Mouse (Mus musculus): ENCODE results near the gene Atad5. TPM values are rescaled to one million over a fixed set of nuclear protein-coding genes. Genes with fewer than 3 reads are reported as not detected.

Atad5 gene
- polyA plus RNA-seq, 1 experiment: 19.4 TPM

DNA sequence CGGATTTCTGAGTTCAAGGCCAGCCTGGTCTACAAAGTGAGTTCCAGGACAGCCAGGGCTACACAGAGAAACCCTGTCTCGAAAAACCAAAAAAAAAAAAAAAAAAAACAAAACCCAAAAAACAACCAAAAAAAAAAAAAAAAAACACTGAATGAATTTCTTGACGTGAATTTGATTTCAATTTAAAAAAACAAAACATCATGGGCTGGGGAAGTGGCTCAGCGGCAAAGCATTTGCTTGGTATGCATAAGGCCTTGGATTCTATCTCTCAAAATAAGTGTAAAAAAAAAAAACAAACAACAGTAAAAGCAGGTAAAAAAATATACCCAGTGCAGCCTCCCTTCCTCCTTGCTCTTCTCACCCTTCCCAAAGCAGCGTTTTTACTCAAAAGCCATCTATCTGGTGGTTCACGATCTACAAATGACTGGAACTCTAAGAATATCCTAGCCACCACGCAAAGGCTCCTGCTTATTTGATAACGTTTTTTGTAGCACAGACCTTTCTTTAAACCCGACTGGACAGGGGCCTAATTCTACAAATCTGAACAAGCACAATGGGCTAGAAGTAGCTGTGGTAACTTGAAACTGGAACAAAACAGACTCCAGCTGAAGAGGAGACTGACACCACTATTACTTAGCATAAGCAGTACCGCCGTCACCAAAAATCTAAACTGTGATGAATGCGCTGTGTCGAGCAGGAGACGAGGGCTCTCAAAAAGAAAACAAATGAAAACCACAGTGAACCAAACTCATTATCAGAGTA is 11.2 kb upstream of the Atad5 start:
- peak overlapping the region; percentile 30; the same call in 1 of the 2 replicates for H3K27ac ChIP-seq (ENCODE audit: control insufficient read depth, insufficient read depth, low read depth, low read length, poor library complexity)
- H3K4me1 ChIP-seq (ENCODE audit: control insufficient read depth, insufficient read depth, low read length): peaks cover 3% of the 10 kb centered on the region; the same call in 1 of the 2 replicates
- H3K4me3 ChIP-seq (replicated peaks; ENCODE audit: control insufficient read depth, low read depth, low read length): peak overlapping the region; percentile 15

DNA sequence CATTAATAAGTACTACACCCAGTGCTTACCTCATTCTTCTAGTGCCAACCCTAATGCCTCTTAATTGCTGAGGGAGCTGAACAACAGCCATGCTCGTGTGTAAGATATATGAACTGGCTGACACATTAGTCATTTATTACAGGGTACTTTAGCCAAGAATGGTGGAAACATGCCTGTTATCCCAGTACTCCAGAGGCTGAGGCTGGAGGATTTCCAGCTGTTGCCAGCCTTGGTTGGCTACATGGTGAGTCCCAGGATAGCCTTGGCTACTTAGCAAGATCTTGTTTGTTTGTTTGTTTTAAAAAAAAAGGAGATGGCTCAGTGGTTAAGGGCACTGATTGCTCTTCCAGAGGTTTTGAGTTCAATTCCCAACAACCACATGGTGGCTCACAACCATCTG is 10.4 kb upstream of the Atad5 start:
- H3K27ac ChIP-seq (ENCODE audit: control insufficient read depth, insufficient read depth, low read depth, low read length, poor library complexity): peak overlapping the region; percentile 4; the same call in 1 of the 2 replicates
- TF ChIP-seq POLR2A (IDR thresholded peaks at IDR 0.05; ENCODE audit: borderline replicate concordance, control insufficient read depth, low read depth, low read length): no peak
- no peak for TF ChIP-seq CTCF (IDR thresholded peaks at IDR 0.05; ENCODE audit: control insufficient read depth, insufficient read depth, low read length)
- WGBS: 6% methylated on average over 1 of the region's 1 CpGs
- H3K4me3 ChIP-seq (replicated peaks; ENCODE audit: control insufficient read depth, low read depth, low read length): peak overlapping the region; percentile 49
- peaks cover 2% of the 10 kb centered on the region; the same call in 1 of the 2 replicates for H3K4me1 ChIP-seq (ENCODE audit: control insufficient read depth, insufficient read depth, low read length)

More for the DNA sequence above, 11.2 kb upstream of the Atad5 start:
- 16% methylated on average over 14 of the region's 14 CpGs for WGBS
- no peak for TF ChIP-seq POLR2A (IDR thresholded peaks at IDR 0.05; ENCODE audit: borderline replicate concordance, control insufficient read depth, low read depth, low read length)

DNA sequence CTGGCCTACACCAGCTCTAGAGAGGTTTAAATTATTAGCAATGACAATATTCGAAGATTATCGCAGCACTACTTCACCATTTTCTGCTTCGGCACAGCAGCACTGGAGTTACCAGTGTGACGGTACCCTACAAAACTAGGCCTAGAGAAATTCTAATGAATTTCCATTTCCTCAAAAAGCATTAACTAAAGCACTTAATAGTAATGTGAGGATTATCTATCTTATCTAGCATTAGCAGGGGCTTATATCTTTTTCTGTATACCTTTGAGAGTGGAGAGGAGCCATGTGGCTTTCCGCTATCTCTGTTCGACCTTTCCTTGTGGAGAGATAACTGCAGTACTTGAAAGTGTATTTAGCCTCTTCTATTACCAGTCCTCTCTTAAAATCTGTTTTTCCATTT is 9.4 kb upstream of the Atad5 start:
- no peak overlapping the region for H3K27ac ChIP-seq (ENCODE audit: control insufficient read depth, insufficient read depth, low read depth, low read length, poor library complexity)

DNA sequence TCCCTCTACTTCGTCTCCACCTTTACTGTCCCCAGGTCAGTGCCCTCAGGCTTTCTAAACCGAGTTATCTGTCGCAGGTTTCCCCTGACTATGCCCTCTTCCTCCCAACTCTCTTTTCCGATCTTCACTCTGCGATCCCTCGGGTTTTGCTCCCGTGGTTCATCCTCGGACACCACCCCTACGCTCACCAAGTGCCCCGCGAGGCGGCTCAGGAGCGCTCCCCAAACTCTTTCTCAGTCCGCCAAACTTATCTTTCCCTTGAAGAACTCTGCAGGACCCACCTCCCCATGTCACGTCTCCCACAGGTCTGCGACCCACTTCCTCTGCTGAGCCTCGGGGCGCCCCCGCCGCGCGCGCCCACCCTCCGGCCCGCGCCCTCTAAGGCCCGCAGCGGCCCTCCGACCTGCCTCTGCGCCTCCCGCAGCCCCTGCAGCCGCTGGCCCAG is 8.8 kb upstream of the Atad5 start:
- Histone ChIP-seq H3K4me1 (ENCODE audit: control insufficient read depth, insufficient read depth, low read length) (peaks cover 1% of the 10 kb centered on the region; the same call in 1 of the 2 replicates), H3K4me3 (replicated peaks; ENCODE audit: control insufficient read depth, low read depth, low read length) (peak overlapping the region; percentile 94), H3K27ac (ENCODE audit: control insufficient read depth, insufficient read depth, low read depth, low read length, poor library complexity) (peak overlapping the region; percentile 97)
- under 1% methylated on average over 32 of the region's 32 CpGs for WGBS
- TF ChIP-seq CTCF (IDR thresholded peaks at IDR 0.05; ENCODE audit: control insufficient read depth, insufficient read depth, low read length) (no peak), POLR2A (IDR thresholded peaks at IDR 0.05; ENCODE audit: borderline replicate concordance, control insufficient read depth, low read depth, low read length) (no peak)

More for the DNA sequence above, 9.4 kb upstream of the Atad5 start:
- TF ChIP-seq POLR2A (IDR thresholded peaks at IDR 0.05; ENCODE audit: borderline replicate concordance, control insufficient read depth, low read depth, low read length): no peak
- no peak for TF ChIP-seq CTCF (IDR thresholded peaks at IDR 0.05; ENCODE audit: control insufficient read depth, insufficient read depth, low read length)
- H3K4me1 ChIP-seq (ENCODE audit: control insufficient read depth, insufficient read depth, low read length): peaks cover 1% of the 10 kb centered on the region; the same call in 1 of the 2 replicates
- WGBS: 2% methylated on average over 6 of the region's 6 CpGs
- H3K4me3 ChIP-seq (replicated peaks; ENCODE audit: control insufficient read depth, low read depth, low read length): peak overlapping the region; percentile 94

DNA sequence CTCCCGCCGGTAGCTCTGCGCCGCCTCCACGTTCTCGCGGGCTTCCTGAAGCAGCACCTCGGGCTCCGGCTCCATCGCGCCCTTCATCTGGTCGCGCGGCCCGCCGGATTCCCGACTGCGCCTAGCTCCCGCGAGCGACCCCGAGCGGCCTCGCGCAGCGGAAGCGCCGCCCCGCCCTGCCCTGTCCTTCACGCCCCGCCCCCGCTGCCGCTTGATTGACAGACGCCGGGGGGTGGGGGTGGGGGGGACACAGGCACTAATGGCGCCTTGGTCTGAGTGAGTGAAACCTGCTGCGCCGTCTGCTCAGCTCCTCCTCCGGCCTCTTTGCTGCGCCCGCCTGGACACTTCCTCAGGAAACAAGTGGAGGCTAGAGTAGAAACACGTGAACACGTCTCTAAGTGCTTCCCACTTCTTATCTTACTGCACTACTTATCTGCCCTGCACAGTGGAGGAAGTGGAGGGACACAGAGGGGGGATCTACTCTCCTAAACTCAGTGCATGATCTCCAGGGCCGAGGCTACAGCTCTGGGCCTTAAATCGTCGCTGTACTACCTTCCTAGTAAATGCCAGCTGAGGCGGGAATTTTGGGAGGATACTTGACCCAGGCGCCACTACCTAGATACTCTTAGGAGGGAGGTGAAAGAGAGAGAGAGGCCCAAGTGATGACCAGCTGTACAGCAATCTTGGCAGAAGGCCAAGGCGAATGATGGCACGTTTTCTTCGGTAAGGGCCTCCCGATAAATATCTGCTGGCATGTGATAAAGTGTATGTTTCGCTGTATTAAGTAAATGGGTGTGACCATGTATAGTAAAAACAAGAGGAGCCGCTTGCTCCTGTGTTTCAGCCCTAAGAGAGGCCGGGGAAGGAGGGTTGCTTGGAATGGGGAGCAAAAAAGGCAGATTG is 8.1 kb upstream of the Atad5 start, which contains the start of gene Crlf3:
TSS of gene Crlf3 (minus strand) at position 166 of the 903 bp plus-strand sequence.
- Histone ChIP-seq H3K4me1 (ENCODE audit: control insufficient read depth, insufficient read depth, low read length) (peaks cover 3% of the 10 kb centered on the region; the same call in 1 of the 2 replicates), H3K27ac (ENCODE audit: control insufficient read depth, insufficient read depth, low read depth, low read length, poor library complexity) (peak within 1 kb of the TSS; percentile 97), H3K4me3 (replicated peaks; ENCODE audit: control insufficient read depth, low read depth, low read length) (peak within 1 kb of the TSS; percentile 94)
- WGBS: 2% methylated on average over 55 of the region's 55 CpGs
- TF ChIP-seq CTCF (IDR thresholded peaks at IDR 0.05; ENCODE audit: control insufficient read depth, insufficient read depth, low read length): 0 out of 2 replicates have a peak, but pooled peaks have one; percentile 6
- TF ChIP-seq POLR2A (IDR thresholded peaks at IDR 0.05; ENCODE audit: borderline replicate concordance, control insufficient read depth, low read depth, low read length): peak; percentile 94; the same call in 1 of the 2 replicates

DNA sequence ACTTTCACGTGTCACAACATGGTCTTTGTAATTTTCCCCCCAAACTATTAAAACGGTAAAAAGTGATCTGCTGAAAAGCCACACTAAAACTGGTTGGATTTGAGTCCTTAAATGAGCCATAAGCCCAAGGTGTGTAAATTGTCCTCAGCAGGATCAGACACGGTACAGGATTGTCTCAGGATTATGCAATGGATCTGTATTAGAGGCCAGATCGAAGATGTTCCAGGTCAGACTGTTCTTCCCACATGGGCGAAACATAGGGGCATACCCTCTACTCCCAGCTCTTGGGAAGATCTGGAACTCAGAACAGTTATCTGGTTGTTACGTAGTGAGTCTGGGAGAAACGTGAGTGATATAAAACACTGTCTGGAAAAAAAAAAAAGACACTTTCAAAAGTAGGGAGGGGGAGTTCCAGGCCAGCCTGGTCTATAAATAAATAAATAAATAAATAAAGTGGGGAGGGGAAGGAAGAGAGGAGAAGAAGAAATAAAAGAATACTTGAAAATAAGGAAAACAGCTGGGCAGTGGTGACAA is 7.3 kb upstream of the Atad5 start:
- Histone ChIP-seq H3K4me1 (ENCODE audit: control insufficient read depth, insufficient read depth, low read length) (peaks cover 3% of the 10 kb centered on the region; the same call in 1 of the 2 replicates), H3K27ac (ENCODE audit: control insufficient read depth, insufficient read depth, low read depth, low read length, poor library complexity) (peak overlapping the region; percentile 97; the same call in 1 of the 2 replicates)
- TF ChIP-seq POLR2A (IDR thresholded peaks at IDR 0.05; ENCODE audit: borderline replicate concordance, control insufficient read depth, low read depth, low read length): no peak
- no peak for TF ChIP-seq CTCF (IDR thresholded peaks at IDR 0.05; ENCODE audit: control insufficient read depth, insufficient read depth, low read length)

DNA sequence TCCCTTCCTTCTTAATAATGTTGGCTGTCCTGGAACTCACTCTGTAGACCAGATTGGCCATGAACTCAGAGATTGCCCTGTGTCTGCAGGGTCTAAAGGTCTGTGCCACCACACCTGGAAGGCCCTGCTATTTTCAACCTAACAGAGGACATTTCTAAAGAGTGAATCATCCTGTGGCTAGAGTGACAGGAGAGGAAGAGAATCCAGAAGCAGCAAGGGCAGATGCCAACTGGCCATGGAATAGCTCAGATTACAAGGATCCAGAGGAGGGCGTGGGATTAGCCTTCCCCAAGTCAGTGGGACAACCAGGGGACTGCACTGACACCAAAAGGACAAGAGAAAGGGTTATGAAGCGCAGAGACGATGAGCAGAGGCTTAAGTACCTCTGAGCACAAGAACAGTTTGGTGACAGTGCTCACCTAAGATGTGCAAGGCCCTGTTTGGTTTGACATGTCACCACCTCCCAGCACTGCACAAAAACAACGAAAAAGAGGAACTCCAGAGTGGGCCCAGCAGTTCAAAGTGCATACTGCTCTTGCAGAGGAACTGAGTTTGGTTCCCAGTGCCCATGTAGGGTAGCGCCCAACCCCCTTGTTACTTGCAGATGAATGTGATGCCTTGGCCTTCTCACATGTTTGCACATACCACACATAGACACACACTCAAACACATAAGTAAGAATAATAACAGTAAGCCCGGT is 3.7 kb upstream of the Atad5 start:
- Histone ChIP-seq H3K4me3 (replicated peaks; ENCODE audit: control insufficient read depth, low read depth, low read length) (no peak overlapping the region), H3K4me1 (ENCODE audit: control insufficient read depth, insufficient read depth, low read length) (peaks cover 2% of the 10 kb centered on the region; the same call in 1 of the 2 replicates), H3K27ac (ENCODE audit: control insufficient read depth, insufficient read depth, low read depth, low read length, poor library complexity) (peak overlapping the region; percentile 77)
- 43% methylated on average over 6 of the region's 6 CpGs for WGBS
- TF ChIP-seq POLR2A (IDR thresholded peaks at IDR 0.05; ENCODE audit: borderline replicate concordance, control insufficient read depth, low read depth, low read length): no peak
- no peak for TF ChIP-seq CTCF (IDR thresholded peaks at IDR 0.05; ENCODE audit: control insufficient read depth, insufficient read depth, low read length)

More for the DNA sequence above, 7.3 kb upstream of the Atad5 start:
- WGBS: 28% methylated on average over 7 of the region's 7 CpGs
- no peak overlapping the region for H3K4me3 ChIP-seq (replicated peaks; ENCODE audit: control insufficient read depth, low read depth, low read length)

All from bone marrow, adult 2 months (tissue).